Comparison of ENCODE assay signal across 19 mouse cellular contexts in the genomic region with DNA sequence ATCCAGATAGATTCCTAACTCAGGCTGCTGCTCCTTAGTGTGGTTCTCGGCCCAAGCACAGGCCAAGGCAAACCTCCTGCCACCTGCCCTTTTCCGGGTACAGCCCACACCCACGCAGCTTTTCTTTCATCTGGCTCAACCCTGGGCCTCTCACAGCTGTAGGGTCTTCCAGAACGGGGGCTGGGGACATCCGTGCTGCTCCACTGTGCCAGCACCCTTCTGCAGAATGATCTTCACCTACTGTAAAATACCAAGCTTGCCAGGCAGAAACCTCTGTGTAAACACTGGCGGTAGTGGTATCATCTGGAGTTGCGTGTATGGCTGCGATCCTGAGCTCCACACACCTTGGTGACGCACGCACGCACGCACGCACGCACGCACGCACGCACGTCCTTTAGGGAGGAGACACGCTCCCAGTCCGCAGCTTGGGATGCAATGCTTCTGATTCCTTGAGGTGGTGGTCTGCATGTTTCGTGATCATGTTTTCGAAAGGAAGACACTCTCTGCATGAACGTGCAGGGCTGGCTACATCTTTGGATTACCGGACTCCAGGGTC. TPM values are rescaled to one million over a fixed set of nuclear protein-coding genes. Genes with fewer than 3 reads are reported as not detected.
DNase-seq lines count a peak whose midpoint lies in the region; ATAC-seq and TF ChIP-seq lines count a peak whose summit lies in the region.
"Had no signal": no experiment of that assay in that cellular context is flagged by ENCODE, and none has a peak within 500 bp of the region (broad histone marks: within the 10 kb centered on the region; RNA-seq: fewer than 3 reads in every experiment).

No protein-coding gene starts in this region.

- DNase-seq in forebrain, embryonic 10.5 days (ENCODE audit: extremely low spot score, low spot score), result no peak
- DNase-seq in liver, postnatal 0 days, result peak; percentile 11
- no peak for DNase-seq in liver, embryonic 11.5 days (ENCODE audit: low spot score)
- no peak for DNase-seq in ES-E14 (ENCODE audit: low read depth, low spot score)
- peak; percentile 41 for DNase-seq in testis, postnatal 10 days (ENCODE audit: low spot score)
- no peak for DNase-seq in spleen, postnatal 14 days (ENCODE audit: low spot score in 2 of 2)
- DNase-seq in lung, postnatal 0 days (ENCODE audit: low spot score), result no peak
- DNase-seq: embryo, embryonic 11 days; heart, postnatal 36 days; kidney, adult 8-10 months; lung, adult 18-20 months; spleen, adult 18-20 months had no signal

- WGBS in forebrain, embryonic 10.5 days, result 93% methylated on average over 24 of the region's 24 CpGs
- 91% methylated on average over 24 of the region's 24 CpGs for WGBS in forebrain, embryonic 16.5 days
- WGBS in liver, postnatal 0 days (ENCODE audit: insufficient replicate concordance), result 89% methylated on average over 24 of the region's 24 CpGs
- 93% methylated on average over 24 of the region's 24 CpGs for WGBS in liver, embryonic 11.5 days
- WGBS in lung, postnatal 0 days, result 88% methylated on average over 24 of the region's 24 CpGs

- peak overlapping the region; percentile 45; the same call in 1 of the 2 replicates for H3K27ac ChIP-seq in forebrain, embryonic 10.5 days
- H3K27ac ChIP-seq in forebrain, embryonic 16.5 days (ENCODE audit: low read length), result no peak overlapping the region
- H3K27ac ChIP-seq in liver, postnatal 0 days (ENCODE audit: low read depth), result no peak overlapping the region
- no peak overlapping the region for H3K27ac ChIP-seq in liver, embryonic 11.5 days (ENCODE audit: low read depth, low read length)
- H3K27ac ChIP-seq in ES-E14 (ENCODE audit: insufficient read depth, low read depth, low read length, poor library complexity, severe bottlenecking), result peak overlapping the region; percentile 22; the same call in 1 of the 2 replicates
- no peak overlapping the region for H3K27ac ChIP-seq in lung, postnatal 0 days (ENCODE audit: low read length)
- H3K27ac ChIP-seq: limb, embryonic 15.5 days; neural tube, embryonic 13.5 days; stomach, embryonic 15.5 days had no signal

- ATAC-seq in forebrain, embryonic 16.5 days, result no peak
- ATAC-seq in liver, postnatal 0 days, result no peak
- ATAC-seq in liver, embryonic 11.5 days (replicated peaks; ENCODE audit: low FRiP score), result no peak
- ATAC-seq in lung, postnatal 0 days, result no peak
- ATAC-seq: Patski had no signal

- no peak overlapping the region for H3K4me3 ChIP-seq in forebrain, embryonic 10.5 days
- no peak overlapping the region for H3K4me3 ChIP-seq in forebrain, embryonic 16.5 days (replicated peaks; ENCODE audit: low read length)
- H3K4me3 ChIP-seq in liver, postnatal 0 days (ENCODE audit: low read depth, low read length), result no peak overlapping the region
- no peak overlapping the region for H3K4me3 ChIP-seq in liver, embryonic 11.5 days (ENCODE audit: low read depth, low read length)
- peak overlapping the region; percentile 60 to 65 for H3K4me3 ChIP-seq in ES-E14 (ENCODE audit: insufficient read depth in 1 of 2, low read depth in 1 of 2, low read length in 2 of 2, poor library complexity in 1 of 2, severe bottlenecking in 1 of 2)
- no peak overlapping the region for H3K4me3 ChIP-seq in lung, postnatal 0 days (ENCODE audit: low read depth, low read length)
- H3K4me3 ChIP-seq: erythroblast, embryonic 14.5 days; limb, embryonic 15.5 days; midbrain, embryonic 12.5 days; neural tube, embryonic 13.5 days; stomach, embryonic 15.5 days had no signal

- H3K9ac ChIP-seq in forebrain, embryonic 16.5 days (replicated peaks; ENCODE audit: low read depth, low read length), result no peak overlapping the region
- H3K9ac ChIP-seq in liver, postnatal 0 days (replicated peaks), result no peak overlapping the region
- no peak overlapping the region for H3K9ac ChIP-seq in liver, embryonic 11.5 days (ENCODE audit: low read depth, low read length)
- H3K9ac ChIP-seq in ES-E14 (ENCODE audit: insufficient read depth, low read depth, low read length, poor library complexity, severe bottlenecking), result peak overlapping the region; percentile 80
- no peak overlapping the region for H3K9ac ChIP-seq in lung, postnatal 0 days (replicated peaks; ENCODE audit: low read depth)
- H3K9ac ChIP-seq: limb, embryonic 15.5 days; midbrain, embryonic 12.5 days; neural tube, embryonic 13.5 days; stomach, embryonic 15.5 days had no signal

- H3K4me1 ChIP-seq in forebrain, embryonic 10.5 days, result peaks cover 40% of the 10 kb centered on the region
- no peaks in the 10 kb centered on the region for H3K4me1 ChIP-seq in forebrain, embryonic 16.5 days (replicated peaks; ENCODE audit: control insufficient read depth, insufficient read depth, low read length)
- peaks cover 2% of the 10 kb centered on the region for H3K4me1 ChIP-seq in liver, postnatal 0 days (ENCODE audit: insufficient read depth)
- H3K4me1 ChIP-seq in liver, embryonic 11.5 days (replicated peaks; ENCODE audit: control insufficient read depth, insufficient read depth, low read length), result peaks cover 27% of the 10 kb centered on the region
- peaks cover 3 to 31% of the 10 kb centered on the region in 2 experiments; a peak in 3 of 4 replicates for H3K4me1 ChIP-seq in ES-E14 (ENCODE audit: control insufficient read depth in 2 of 2, insufficient read depth in 2 of 2, low read length in 2 of 2, poor library complexity in 1 of 2)
- H3K4me1 ChIP-seq in lung, postnatal 0 days (ENCODE audit: insufficient read depth, low read depth, low read length), result no peaks in the 10 kb centered on the region

- H3K36me3 ChIP-seq in forebrain, embryonic 10.5 days (replicated peaks), result peaks cover 35% of the 10 kb centered on the region
- peaks cover 2% of the 10 kb centered on the region; the same call in 1 of the 2 replicates for H3K36me3 ChIP-seq in forebrain, embryonic 16.5 days (ENCODE audit: control insufficient read depth, insufficient read depth)
- H3K36me3 ChIP-seq in liver, postnatal 0 days (replicated peaks; ENCODE audit: insufficient read depth, low read length), result no peaks in the 10 kb centered on the region; the same call in 1 of the 2 replicates
- 0 out of 2 replicates have a peak, but pooled peaks cover 5% of the 10 kb centered on the region for H3K36me3 ChIP-seq in liver, embryonic 11.5 days (ENCODE audit: control insufficient read depth, insufficient read depth, low read length)
- H3K36me3 ChIP-seq in ES-E14 (ENCODE audit: control insufficient read depth, insufficient read depth, low read length, poor library complexity, severe bottlenecking), result no peaks in the 10 kb centered on the region
- H3K36me3 ChIP-seq in lung, postnatal 0 days (ENCODE audit: insufficient read depth, low read length), result peaks cover 12% of the 10 kb centered on the region; the same call in 1 of the 2 replicates

- in situ Hi-C loops in ES-E14 (cut with MboI; ENCODE audit: low sequenced_read_pairs in 2 of 2, unreplicated experiment in 2 of 2), result no loop called here

- no peak for TF ChIP-seq EP300 in liver, postnatal 0 days (IDR thresholded peaks at IDR 0.05; ENCODE audit: low read depth)
- TF ChIP-seq EP300 in lung, postnatal 0 days (IDR thresholded peaks at IDR 0.05), result no peak

- H3K27me3 ChIP-seq in forebrain, embryonic 10.5 days (ENCODE audit: poor library complexity, severe bottlenecking), result peaks cover 8% of the 10 kb centered on the region; the same call in 1 of the 2 replicates
- H3K27me3 ChIP-seq in forebrain, embryonic 16.5 days (replicated peaks; ENCODE audit: control insufficient read depth, insufficient read depth, low read length), result no peaks in the 10 kb centered on the region
- H3K27me3 ChIP-seq in liver, postnatal 0 days (ENCODE audit: insufficient read depth, low read length), result no peaks in the 10 kb centered on the region
- H3K27me3 ChIP-seq in liver, embryonic 11.5 days (replicated peaks; ENCODE audit: control insufficient read depth, insufficient read depth, low read length), result no peaks in the 10 kb centered on the region
- H3K27me3 ChIP-seq in lung, postnatal 0 days (replicated peaks; ENCODE audit: insufficient read depth, low read length), result no peaks in the 10 kb centered on the region
- H3K27me3 ChIP-seq: limb, embryonic 15.5 days; midbrain, embryonic 12.5 days; neural tube, embryonic 13.5 days; Patski; stomach, embryonic 15.5 days had no signal

- H3K9me3 ChIP-seq in forebrain, embryonic 10.5 days, result no peaks in the 10 kb centered on the region
- H3K9me3 ChIP-seq in forebrain, embryonic 16.5 days (ENCODE audit: control insufficient read depth, low read length), result no peaks in the 10 kb centered on the region
- no peaks in the 10 kb centered on the region for H3K9me3 ChIP-seq in liver, postnatal 0 days (ENCODE audit: low read length)
- H3K9me3 ChIP-seq in liver, embryonic 11.5 days (ENCODE audit: control insufficient read depth, low read length), result no peaks in the 10 kb centered on the region
- no peaks in the 10 kb centered on the region for H3K9me3 ChIP-seq in ES-E14 (ENCODE audit: control insufficient read depth, insufficient read depth, low read depth, low read length)
- no peaks in the 10 kb centered on the region for H3K9me3 ChIP-seq in lung, postnatal 0 days (ENCODE audit: low read length)
- H3K9me3 ChIP-seq: limb, embryonic 15.5 days; midbrain, embryonic 12.5 days; neural tube, embryonic 13.5 days; stomach, embryonic 15.5 days had no signal

- no peak for TF ChIP-seq CTCF in liver, postnatal 0 days (IDR thresholded peaks at IDR 0.05; ENCODE audit: low read depth)
- no peak for TF ChIP-seq CTCF in lung, postnatal 0 days (IDR thresholded peaks at IDR 0.05)

- no peak overlapping the region for H3K4me2 ChIP-seq in forebrain, embryonic 16.5 days (ENCODE audit: low read length)
- H3K4me2 ChIP-seq in liver, postnatal 0 days (ENCODE audit: low read depth, low read length), result no peak overlapping the region
- H3K4me2 ChIP-seq in liver, embryonic 11.5 days, result no peak overlapping the region
- no peak overlapping the region for H3K4me2 ChIP-seq in lung, postnatal 0 days (replicated peaks; ENCODE audit: low read depth, low read length)
- H3K4me2 ChIP-seq: limb, embryonic 15.5 days; midbrain, embryonic 12.5 days; neural tube, embryonic 13.5 days; stomach, embryonic 15.5 days had no signal

TF ChIP-seq in ES-E14, 5 proteins besides CTCF, POLR2A, EP300 and RAD21:
- no peak for TF ChIP-seq MAFK (IDR thresholded peaks at IDR 0.05; ENCODE audit: insufficient read depth, low read depth, low read length)
- TF ChIP-seq ZC3H11A (IDR thresholded peaks at IDR 0.05; ENCODE audit: borderline replicate concordance, low read depth, low read length), result no peak
- TF ChIP-seq ZNF384 (IDR thresholded peaks at IDR 0.05; ENCODE audit: low read depth, low read length), result no peak
- TF ChIP-seq HCFC1 (IDR thresholded peaks at IDR 0.05; ENCODE audit: borderline replicate concordance, insufficient read depth, low read length), result no peak
- no peak for TF ChIP-seq CHD2 (IDR thresholded peaks at IDR 0.05; ENCODE audit: low read depth, low read length)

RNA-seq across cellular contexts. Expression of gene Lgals9, which starts 31.0 kb away (rescaled TPM):
- polyA plus RNA-seq in forebrain, embryonic 10.5 days (2016; fragmentation: Nextera tagmentation; extraction: Ambion mirVana), result 2.0 and 2.6 TPM in 2 replicates
- polyA plus RNA-seq in forebrain, embryonic 16.5 days (2015; fragmentation: Nextera tagmentation; extraction: Ambion mirVana), result 6.8 and 8.3 TPM in 2 replicates
- 361 and 373 TPM in 2 replicates for polyA plus RNA-seq in liver, postnatal 0 days (2015; fragmentation: Nextera tagmentation; extraction: Ambion mirVana)
- 44.1 and 47.1 TPM in 2 replicates for polyA plus RNA-seq in liver, embryonic 11.5 days (2014; fragmentation: Nextera tagmentation; extraction: Ambion mirVana)
- total RNA-seq in ES-E14 (2012; rRNA removed), result 3.8 and 8.6 TPM in 2 replicates
- 98.3 and 137 TPM in 2 replicates for polyA plus RNA-seq in lung, postnatal 0 days (2015; fragmentation: Nextera tagmentation; extraction: Ambion mirVana)

Comparison
In these comparisons a context has a peak if more than half of its experiments do, and no peak if none do; other contexts are left out.
1. DNase-seq: peak in liver, postnatal 0 days (single experiment) and testis, postnatal 10 days (single experiment); none in forebrain, embryonic 10.5 days (single experiment), liver, embryonic 11.5 days (single experiment), ES-E14 (single experiment), spleen, postnatal 14 days (0 of 2) and lung, postnatal 0 days (single experiment).
2. H3K27ac ChIP-seq: peak in forebrain, embryonic 10.5 days (single experiment) and ES-E14 (single experiment); none in forebrain, embryonic 16.5 days (single experiment), liver, postnatal 0 days (single experiment), liver, embryonic 11.5 days (single experiment) and lung, postnatal 0 days (single experiment).
3. H3K4me3 ChIP-seq: peak in ES-E14 (2 of 2); none in forebrain, embryonic 10.5 days (single experiment), forebrain, embryonic 16.5 days (single experiment), liver, postnatal 0 days (single experiment), liver, embryonic 11.5 days (single experiment) and lung, postnatal 0 days (single experiment).